Mouse (Mus musculus) midbrain, embryonic 10.5 days (tissue): Measurements from ENCODE around the gene Mrpl28. TPM values are rescaled to one million over a fixed set of nuclear protein-coding genes. Genes with fewer than 3 reads are reported as not detected.

Source experiments
- DNase-seq: peaks from one replicate; pipeline ENCODE4 v3.0.0-alpha.2; 2017; ENCODE audit warnings: low spot score
- H3K27ac ChIP-seq: fragments of 300-500 bp; sonication (generic); replicated peaks from 2 replicates; pipeline ENCODE4 v1.5.1; 2016; ENCODE audit warnings: mild to moderate bottlenecking
- H3K27me3 ChIP-seq: fragments of 300-500 bp; sonication (generic); 2 replicates; pipeline ENCODE4 v1.6.1; 2016; ENCODE audit warnings: low read depth, mild to moderate bottlenecking; ENCODE audit not compliant: poor library complexity, severe bottlenecking
- H3K36me3 ChIP-seq: fragments of 300-500 bp; sonication (generic); 2 replicates; pipeline ENCODE4 v1.6.1; 2016; ENCODE audit warnings: mild to moderate bottlenecking, moderate library complexity
- H3K4me1 ChIP-seq: fragments of 300-500 bp; sonication (generic); 2 replicates; pipeline ENCODE4 v1.6.1; 2016
- H3K4me3 ChIP-seq: fragments of 300-500 bp; sonication (generic); 2 replicates; pipeline ENCODE4 v1.5.1; 2016; ENCODE audit warnings: mild to moderate bottlenecking, moderate library complexity
- H3K9me3 ChIP-seq: fragments of 300-500 bp; sonication (generic); replicated peaks from 2 replicates; pipeline ENCODE4 v1.6.1; 2016; ENCODE audit warnings: mild to moderate bottlenecking
- WGBS: fragments of 180-500 bp; shearing (Covaris S2); methylation state at CpG from one replicate; pipeline ENCODE4 v1.1.7; 2016; 5-methylcytosine and 5-hydroxymethylcytosine counted together
- polyA plus RNA-seq: library from polyadenylated mRNA; unstranded; fragments of >200 nt; fragmentation: Nextera tagmentation; extraction: Ambion mirVana; gene quantifications from 2 replicates; pipeline ENCODE4 v1.2.1, GENCODE M21; 2016

The Mrpl28 gene
- polyA plus RNA-seq, 1 experiment from 2014 or later: 332 TPM

GRCm38 (mm10) chr17:26119766-26120710 lies 3.3 kb upstream of the Mrpl28 start:
- peaks cover 30% of the 10 kb centered on the region for H3K4me1 ChIP-seq
- no peak overlapping the region for H3K27ac ChIP-seq
- peaks cover 63% of the 10 kb centered on the region for H3K27me3 ChIP-seq
- WGBS: 54% methylated on average over 33 of the region's 33 CpGs
- peak; percentile 60 for DNase-seq
- no peak overlapping the region for H3K4me3 ChIP-seq
- H3K9me3 ChIP-seq: no peaks in the 10 kb centered on the region
- peaks cover 6% of the 10 kb centered on the region for H3K36me3 ChIP-seq

- H3K27ac ChIP-seq: 0 out of 2 replicates have a peak overlapping the region, but pooled peaks have one; percentile 42
- H3K9me3 ChIP-seq: no peaks in the 10 kb centered on the region
- peaks cover 31% of the 10 kb centered on the region for H3K36me3 ChIP-seq
- H3K27me3 ChIP-seq: peaks cover 49% of the 10 kb centered on the region
- 64% methylated on average over 5 of the region's 5 CpGs for WGBS
- DNase-seq: no peak
- H3K4me1 ChIP-seq: peaks cover 34% of the 10 kb centered on the region
- no peak overlapping the region for H3K4me3 ChIP-seq
Measured at GRCm38 (mm10) chr17:26122431-26123140, 714 bp upstream of the Mrpl28 start.

GRCm38 (mm10) chr17:26124560-26124959 lies 1.3 kb downstream of the Mrpl28 start:
- Histone ChIP-seq H3K4me3 (peak overlapping the region; percentile 96), H3K36me3 (peaks cover 51% of the 10 kb centered on the region), H3K27ac (no peak overlapping the region), H3K27me3 (peaks cover 49% of the 10 kb centered on the region), H3K4me1 (peaks cover 34% of the 10 kb centered on the region), H3K9me3 (no peaks in the 10 kb centered on the region)
- 95% methylated on average over 7 of the region's 7 CpGs for WGBS
- no peak for DNase-seq

- WGBS: 94% methylated on average over 10 of the region's 10 CpGs
- Histone ChIP-seq H3K4me3 (no peak overlapping the region; the same call in 1 of the 2 replicates), H3K27ac (no peak overlapping the region), H3K36me3 (peaks cover 58% of the 10 kb centered on the region), H3K9me3 (no peaks in the 10 kb centered on the region), H3K4me1 (peaks cover 31% of the 10 kb centered on the region), H3K27me3 (peaks cover 50% of the 10 kb centered on the region)
- no peak for DNase-seq
Measured at GRCm38 (mm10) chr17:26125226-26125625, 1.9 kb downstream of the Mrpl28 start.

- peak; percentile 61 for DNase-seq
- WGBS: 73% methylated on average over 18 of the region's 18 CpGs
- Histone ChIP-seq H3K9me3 (no peaks in the 10 kb centered on the region), H3K4me1 (peaks cover 35% of the 10 kb centered on the region), H3K27ac (peak overlapping the region; percentile 86), H3K36me3 (peaks cover 69% of the 10 kb centered on the region), H3K4me3 (peak overlapping the region; percentile 48), H3K27me3 (peaks cover 80% of the 10 kb centered on the region)
Measured at GRCm38 (mm10) chr17:26131062-26131732, 7.9 kb downstream of the Mrpl28 start.

GRCm38 (mm10) chr17:26131856-26132853 lies 8.9 kb downstream of the Mrpl28 start:
- WGBS: 58% methylated on average over 18 of the region's 18 CpGs
- peaks cover 38% of the 10 kb centered on the region for H3K4me1 ChIP-seq
- peaks cover 80% of the 10 kb centered on the region for H3K27me3 ChIP-seq
- DNase-seq: peak; percentile 73
- H3K36me3 ChIP-seq: peaks cover 60% of the 10 kb centered on the region
- H3K4me3 ChIP-seq: peak overlapping the region; percentile 48
- peak overlapping the region; percentile 86 for H3K27ac ChIP-seq
- H3K9me3 ChIP-seq: no peaks in the 10 kb centered on the region

- 91% methylated on average over 11 of the region's 11 CpGs for WGBS
- H3K27ac ChIP-seq: peak overlapping the region; percentile 93
- H3K4me3 ChIP-seq: no peak overlapping the region
- peaks cover 14% of the 10 kb centered on the region for H3K36me3 ChIP-seq
- H3K9me3 ChIP-seq: no peaks in the 10 kb centered on the region
- H3K27me3 ChIP-seq: peaks cover 43% of the 10 kb centered on the region
- DNase-seq: no peak
- peaks cover 50% of the 10 kb centered on the region for H3K4me1 ChIP-seq
Measured at GRCm38 (mm10) chr17:26137106-26137750, 13.9 kb downstream of the Mrpl28 start.

GRCm38 (mm10) chr17:26137751-26138130 lies 14.4 kb downstream of the Mrpl28 start:
- H3K4me3 ChIP-seq: peak overlapping the region; percentile 93
- H3K27me3 ChIP-seq: peaks cover 43% of the 10 kb centered on the region
- WGBS: 73% methylated on average over 2 of the region's 2 CpGs
- peaks cover 45% of the 10 kb centered on the region for H3K4me1 ChIP-seq
- no peak for DNase-seq
- peaks cover 17% of the 10 kb centered on the region for H3K36me3 ChIP-seq
- no peaks in the 10 kb centered on the region for H3K9me3 ChIP-seq
- H3K27ac ChIP-seq: peak overlapping the region; percentile 93

- Histone ChIP-seq H3K9me3 (no peaks in the 10 kb centered on the region), H3K4me3 (peak within 1 kb of the TSS; percentile 93), H3K27ac (peak within 1 kb of the TSS; percentile 93), H3K27me3 (peaks cover 40% of the 10 kb centered on the region), H3K4me1 (peaks cover 40% of the 10 kb centered on the region), H3K36me3 (peaks cover 23% of the 10 kb centered on the region)
- peak; percentile 97 for DNase-seq
- WGBS: under 1% methylated on average over 42 of the region's 42 CpGs
Measured at GRCm38 (mm10) chr17:26138239-26138836, 15.0 kb downstream of the Mrpl28 start, which contains the start of gene Axin1. Axin1 (plus strand) TSS chr17:26138688.

GRCm38 (mm10) chr17:26138901-26139381 lies 15.6 kb downstream of the Mrpl28 start:
- WGBS: under 1% methylated on average over 58 of the region's 58 CpGs
- Histone ChIP-seq H3K4me1 (peaks cover 35% of the 10 kb centered on the region), H3K36me3 (peaks cover 25% of the 10 kb centered on the region)

GRCm38 (mm10) chr17:26142796-26143195 lies 19.5 kb downstream of the Mrpl28 start:
- Histone ChIP-seq H3K27me3 (no peaks in the 10 kb centered on the region), H3K4me3 (no peak overlapping the region), H3K4me1 (peaks cover 26% of the 10 kb centered on the region), H3K27ac (no peak overlapping the region), H3K36me3 (peaks cover 59% of the 10 kb centered on the region), H3K9me3 (no peaks in the 10 kb centered on the region)
- no peak for DNase-seq
- 92% methylated on average over 4 of the region's 4 CpGs for WGBS

More at GRCm38 (mm10) chr17:26138901-26139381, 15.6 kb downstream of the Mrpl28 start:
- Histone ChIP-seq H3K9me3 (no peaks in the 10 kb centered on the region), H3K27ac (peak overlapping the region; percentile 93), H3K4me3 (peak overlapping the region; percentile 93), H3K27me3 (peaks cover 34% of the 10 kb centered on the region)
- DNase-seq: no peak
